Mouse (Mus musculus): ENCODE data around the gene AI413582. TPM values are rescaled to one million over a fixed set of nuclear protein-coding genes. Genes with fewer than 3 reads are reported as not detected.
A peak's percentile ranks its signal among the peaks of the same experiment; 100 is the strongest.

The AI413582 gene
- polyA plus RNA-seq, 1 experiment from 2014 or later: 39.7 TPM

GRCm38 (mm10) chr17:27528767-27529166 lies 36.8 kb downstream of the AI413582 start:
- H3K9me3 ChIP-seq (ENCODE audit: control insufficient read depth, low read length): no peaks in the 10 kb centered on the region
- ATAC-seq: no peak
- H3K36me3 ChIP-seq (ENCODE audit: control insufficient read depth, insufficient read depth, low read length): no peaks in the 10 kb centered on the region
- no peak overlapping the region for H3K9ac ChIP-seq (ENCODE audit: low read depth, low read length)
- no peaks in the 10 kb centered on the region for H3K4me1 ChIP-seq (ENCODE audit: control insufficient read depth, insufficient read depth, low read length)
- H3K4me2 ChIP-seq (ENCODE audit: low read depth, low read length): no peak overlapping the region
- no peak overlapping the region for H3K27ac ChIP-seq (ENCODE audit: low read length)
- WGBS: 83% methylated on average over 5 of the region's 5 CpGs
- no peaks in the 10 kb centered on the region for H3K27me3 ChIP-seq (replicated peaks; ENCODE audit: control insufficient read depth, insufficient read depth, low read length)
- no peak overlapping the region for H3K4me3 ChIP-seq (ENCODE audit: low read length)

- no peak for ATAC-seq
Measured at GRCm38 (mm10) chr17:27528030-27528429, 37.5 kb downstream of the AI413582 start.

GRCm38 (mm10) chr17:27527188-27527587 lies 38.4 kb downstream of the AI413582 start:
- 0 out of 2 replicates have a peak, but pooled peaks cover 3% of the 10 kb centered on the region for H3K27me3 ChIP-seq (replicated peaks; ENCODE audit: control insufficient read depth, insufficient read depth, low read length)
- no peaks in the 10 kb centered on the region for H3K9me3 ChIP-seq (ENCODE audit: control insufficient read depth, low read length)
- H3K4me2 ChIP-seq (ENCODE audit: low read depth, low read length): no peak overlapping the region
- no peaks in the 10 kb centered on the region for H3K36me3 ChIP-seq (ENCODE audit: control insufficient read depth, insufficient read depth, low read length)
- H3K9ac ChIP-seq (ENCODE audit: low read depth, low read length): no peak overlapping the region
- no peak overlapping the region for H3K27ac ChIP-seq (ENCODE audit: low read length)
- no peak for ATAC-seq
- H3K4me3 ChIP-seq (ENCODE audit: low read length): no peak overlapping the region
- 43% methylated on average over 6 of the region's 6 CpGs for WGBS
- H3K4me1 ChIP-seq (ENCODE audit: control insufficient read depth, insufficient read depth, low read length): no peaks in the 10 kb centered on the region

More at GRCm38 (mm10) chr17:27528030-27528429, 37.5 kb downstream of the AI413582 start:
- Histone ChIP-seq H3K9me3 (ENCODE audit: control insufficient read depth, low read length) (no peaks in the 10 kb centered on the region), H3K4me2 (ENCODE audit: low read depth, low read length) (no peak overlapping the region), H3K27me3 (replicated peaks; ENCODE audit: control insufficient read depth, insufficient read depth, low read length) (no peaks in the 10 kb centered on the region), H3K9ac (ENCODE audit: low read depth, low read length) (no peak overlapping the region), H3K27ac (ENCODE audit: low read length) (no peak overlapping the region), H3K4me1 (ENCODE audit: control insufficient read depth, insufficient read depth, low read length) (no peaks in the 10 kb centered on the region), H3K36me3 (ENCODE audit: control insufficient read depth, insufficient read depth, low read length) (no peaks in the 10 kb centered on the region), H3K4me3 (ENCODE audit: low read length) (no peak overlapping the region)
- 61% methylated on average over 8 of the region's 8 CpGs for WGBS

GRCm38 (mm10) chr17:27523121-27523520 lies 42.4 kb downstream of the AI413582 start:
- Histone ChIP-seq H3K27ac (ENCODE audit: low read length) (no peak overlapping the region), H3K4me2 (ENCODE audit: low read depth, low read length) (no peak overlapping the region), H3K4me1 (ENCODE audit: control insufficient read depth, insufficient read depth, low read length) (no peaks in the 10 kb centered on the region), H3K27me3 (replicated peaks; ENCODE audit: control insufficient read depth, insufficient read depth, low read length) (peaks cover 17% of the 10 kb centered on the region), H3K36me3 (ENCODE audit: control insufficient read depth, insufficient read depth, low read length) (no peaks in the 10 kb centered on the region), H3K9me3 (ENCODE audit: control insufficient read depth, low read length) (no peaks in the 10 kb centered on the region), H3K9ac (ENCODE audit: low read depth, low read length) (no peak overlapping the region), H3K4me3 (ENCODE audit: low read length) (no peak overlapping the region)
- WGBS: 59% methylated on average over 7 of the region's 7 CpGs
- ATAC-seq: no peak

- ATAC-seq: no peak
- Histone ChIP-seq H3K4me2 (ENCODE audit: low read depth, low read length) (0 out of 2 replicates have a peak within 1 kb of the TSS, but pooled peaks have one; percentile 19), H3K27me3 (replicated peaks; ENCODE audit: control insufficient read depth, insufficient read depth, low read length) (peaks cover 17% of the 10 kb centered on the region), H3K4me1 (ENCODE audit: control insufficient read depth, insufficient read depth, low read length) (no peaks in the 10 kb centered on the region), H3K9ac (ENCODE audit: low read depth, low read length) (no peak within 1 kb of the TSS), H3K36me3 (ENCODE audit: control insufficient read depth, insufficient read depth, low read length) (no peaks in the 10 kb centered on the region), H3K4me3 (ENCODE audit: low read length) (no peak within 1 kb of the TSS; the same call in 1 of the 2 replicates), H3K9me3 (ENCODE audit: control insufficient read depth, low read length) (no peaks in the 10 kb centered on the region), H3K27ac (ENCODE audit: low read length) (no peak within 1 kb of the TSS)
- 74% methylated on average over 5 of the region's 5 CpGs for WGBS
Measured at GRCm38 (mm10) chr17:27521303-27521702, 44.3 kb downstream of the AI413582 start, which contains the start of gene Grm4. Gene Grm4 (minus strand): TSS chr17:27521403.

GRCm38 (mm10) chr17:27520557-27520956 lies 45.0 kb downstream of the AI413582 start:
- peaks cover 17% of the 10 kb centered on the region for H3K27me3 ChIP-seq (replicated peaks; ENCODE audit: control insufficient read depth, insufficient read depth, low read length)
- peak; percentile 55; the same call in 1 of the 2 replicates for ATAC-seq

GRCm38 (mm10) chr17:27518700-27519595 lies 46.6 kb downstream of the AI413582 start:
- H3K4me3 ChIP-seq (ENCODE audit: low read length): no peak overlapping the region
- H3K4me2 ChIP-seq (ENCODE audit: low read depth, low read length): no peak overlapping the region
- H3K27me3 ChIP-seq (replicated peaks; ENCODE audit: control insufficient read depth, insufficient read depth, low read length): peaks cover 30% of the 10 kb centered on the region
- H3K27ac ChIP-seq (ENCODE audit: low read length): no peak overlapping the region
- H3K9ac ChIP-seq (ENCODE audit: low read depth, low read length): no peak overlapping the region
- no peaks in the 10 kb centered on the region for H3K9me3 ChIP-seq (ENCODE audit: control insufficient read depth, low read length)
- 47% methylated on average over 15 of the region's 15 CpGs for WGBS
- no peak for ATAC-seq
- no peaks in the 10 kb centered on the region for H3K4me1 ChIP-seq (ENCODE audit: control insufficient read depth, insufficient read depth, low read length)
- H3K36me3 ChIP-seq (ENCODE audit: control insufficient read depth, insufficient read depth, low read length): no peaks in the 10 kb centered on the region

More at GRCm38 (mm10) chr17:27520557-27520956, 45.0 kb downstream of the AI413582 start:
- no peak overlapping the region for H3K27ac ChIP-seq (ENCODE audit: low read length)
- H3K9ac ChIP-seq (ENCODE audit: low read depth, low read length): no peak overlapping the region
- H3K4me1 ChIP-seq (ENCODE audit: control insufficient read depth, insufficient read depth, low read length): no peaks in the 10 kb centered on the region
- H3K9me3 ChIP-seq (ENCODE audit: control insufficient read depth, low read length): no peaks in the 10 kb centered on the region
- H3K4me2 ChIP-seq (ENCODE audit: low read depth, low read length): 0 out of 2 replicates have a peak overlapping the region, but pooled peaks have one; percentile 19
- WGBS: under 1% methylated on average over 27 of the region's 27 CpGs
- no peaks in the 10 kb centered on the region for H3K36me3 ChIP-seq (ENCODE audit: control insufficient read depth, insufficient read depth, low read length)
- no peak overlapping the region; the same call in 1 of the 2 replicates for H3K4me3 ChIP-seq (ENCODE audit: low read length)

GRCm38 (mm10) chr17:27518296-27518695 lies 47.3 kb downstream of the AI413582 start:
- peaks cover 37% of the 10 kb centered on the region for H3K27me3 ChIP-seq (replicated peaks; ENCODE audit: control insufficient read depth, insufficient read depth, low read length)
- H3K36me3 ChIP-seq (ENCODE audit: control insufficient read depth, insufficient read depth, low read length): no peaks in the 10 kb centered on the region
- no peak overlapping the region for H3K27ac ChIP-seq (ENCODE audit: low read length)
- no peak overlapping the region for H3K9ac ChIP-seq (ENCODE audit: low read depth, low read length)
- no peaks in the 10 kb centered on the region for H3K9me3 ChIP-seq (ENCODE audit: control insufficient read depth, low read length)
- peaks cover 4% of the 10 kb centered on the region; the same call in 1 of the 2 replicates for H3K4me1 ChIP-seq (ENCODE audit: control insufficient read depth, insufficient read depth, low read length)
- H3K4me3 ChIP-seq (ENCODE audit: low read length): no peak overlapping the region
- 38% methylated on average over 9 of the region's 9 CpGs for WGBS
- no peak overlapping the region for H3K4me2 ChIP-seq (ENCODE audit: low read depth, low read length)
- no peak for ATAC-seq

GRCm38 (mm10) chr17:27513916-27514762 lies 51.4 kb downstream of the AI413582 start:
- H3K27me3 ChIP-seq (replicated peaks; ENCODE audit: control insufficient read depth, insufficient read depth, low read length): peaks cover 60% of the 10 kb centered on the region
- H3K4me2 ChIP-seq (ENCODE audit: low read depth, low read length): no peak overlapping the region
- no peaks in the 10 kb centered on the region for H3K9me3 ChIP-seq (ENCODE audit: control insufficient read depth, low read length)
- WGBS: 31% methylated on average over 27 of the region's 27 CpGs
- no peak overlapping the region for H3K27ac ChIP-seq (ENCODE audit: low read length)
- H3K4me3 ChIP-seq (ENCODE audit: low read length): no peak overlapping the region
- no peaks in the 10 kb centered on the region for H3K36me3 ChIP-seq (ENCODE audit: control insufficient read depth, insufficient read depth, low read length)
- no peak overlapping the region for H3K9ac ChIP-seq (ENCODE audit: low read depth, low read length)
- peaks cover 15% of the 10 kb centered on the region for H3K4me1 ChIP-seq (ENCODE audit: control insufficient read depth, insufficient read depth, low read length)
- no peak for ATAC-seq

All from intestine, embryonic 16.5 days (tissue).